Mouse (Mus musculus) embryonic fibroblast, embryonic 13.5 days (primary cell): ENCODE data around the gene Epb41l2.

ENCODE experiments used
- CTCF ChIP-seq: IDR thresholded peaks from 2 replicates; pipeline ENCODE4 v1.5.1; 2011; ENCODE audit warnings: mild to moderate bottlenecking, control low read depth, low read length, moderate library complexity, borderline replicate concordance; ENCODE audit not compliant: insufficient read depth
- POLR2A ChIP-seq: IDR thresholded peaks from 2 replicates; pipeline ENCODE4 v1.6.1; 2011; ENCODE audit warnings: low read depth, mild to moderate bottlenecking, control low read depth, low read length, moderate library complexity

- no peak for TF ChIP-seq CTCF
- no peak for TF ChIP-seq POLR2A
Observed at GRCm38 (mm10) chr10:25393721-25394120, 34.1 kb downstream of the Epb41l2 start.
